Mouse (Mus musculus) testis, adult 2 months (tissue): ENCODE measurements around the gene Tbrg4. TPM values are rescaled to one million over a fixed set of nuclear protein-coding genes. Genes with fewer than 3 reads are reported as not detected.

ENCODE experiments used
- H3K27ac ChIP-seq: fragments of 200-500 bp; 2 replicates; pipeline ENCODE4 v1.5.1; 2012; ENCODE audit warnings: low read depth, low read length; ENCODE audit not compliant: control insufficient read depth, insufficient read depth
- H3K27me3 ChIP-seq: fragments of 200-500 bp; 2 replicates; pipeline ENCODE4 v1.6.1; 2012; ENCODE audit warnings: mild to moderate bottlenecking, low read length, moderate library complexity; ENCODE audit not compliant: control insufficient read depth, insufficient read depth
- H3K36me3 ChIP-seq: fragments of 200-500 bp; 2 replicates; pipeline ENCODE4 v1.6.1; 2012; ENCODE audit warnings: mild to moderate bottlenecking, low read length; ENCODE audit not compliant: control insufficient read depth, insufficient read depth
- H3K4me1 ChIP-seq: fragments of 200-500 bp; 2 replicates; pipeline ENCODE4 v1.6.1; 2012; ENCODE audit warnings: low read length; ENCODE audit not compliant: control insufficient read depth, insufficient read depth
- H3K4me3 ChIP-seq: fragments of 200-500 bp; 2 replicates; pipeline ENCODE4 v1.5.1; 2012; ENCODE audit warnings: low read depth, mild to moderate bottlenecking, low read length, moderate library complexity, mixed read lengths; ENCODE audit not compliant: control insufficient read depth
- CTCF ChIP-seq: fragments of 200-500 bp; IDR thresholded peaks from 2 replicates; pipeline ENCODE4 v1.5.1; 2012; ENCODE audit warnings: low read depth, mild to moderate bottlenecking, inconsistent platforms, low read length, moderate library complexity; ENCODE audit not compliant: control insufficient read depth, insufficient read depth, insufficient replicate concordance
- POLR2A ChIP-seq: fragments of 200-500 bp; IDR thresholded peaks from 2 replicates; pipeline ENCODE4 v1.6.1; 2012; ENCODE audit warnings: low read depth, mild to moderate bottlenecking, inconsistent platforms, low read length, moderate library complexity; ENCODE audit not compliant: control insufficient read depth
- polyA plus RNA-seq: library from polyadenylated mRNA; depleted of rRNA; stranded (reverse); fragments of >200 nt; gene quantifications from 2 replicates; pipeline ENCODE4 v1.2.3, GENCODE M21; 2012

Tbrg4 gene
- polyA plus RNA-seq, 1 experiment = 57.1 TPM

- H3K4me1 ChIP-seq = no peaks in the 10 kb centered on the region
- no peaks in the 10 kb centered on the region for H3K27me3 ChIP-seq
- no peak for TF ChIP-seq POLR2A
- no peak for TF ChIP-seq CTCF
- H3K27ac ChIP-seq = no peak overlapping the region
- H3K36me3 ChIP-seq = no peaks in the 10 kb centered on the region
- no peak overlapping the region for H3K4me3 ChIP-seq
Observed at GRCm38 (mm10) chr11:6636150-6636549, 10.3 kb upstream of the Tbrg4 start.

- no peaks in the 10 kb centered on the region for H3K36me3 ChIP-seq
- H3K4me3 ChIP-seq = no peak overlapping the region
- no peaks in the 10 kb centered on the region for H3K27me3 ChIP-seq
- no peak for TF ChIP-seq CTCF
- no peak for TF ChIP-seq POLR2A
- peaks cover 5% of the 10 kb centered on the region for H3K4me1 ChIP-seq
- H3K27ac ChIP-seq = no peak overlapping the region
Observed at GRCm38 (mm10) chr11:6629655-6630054, 3.8 kb upstream of the Tbrg4 start.

DNA sequence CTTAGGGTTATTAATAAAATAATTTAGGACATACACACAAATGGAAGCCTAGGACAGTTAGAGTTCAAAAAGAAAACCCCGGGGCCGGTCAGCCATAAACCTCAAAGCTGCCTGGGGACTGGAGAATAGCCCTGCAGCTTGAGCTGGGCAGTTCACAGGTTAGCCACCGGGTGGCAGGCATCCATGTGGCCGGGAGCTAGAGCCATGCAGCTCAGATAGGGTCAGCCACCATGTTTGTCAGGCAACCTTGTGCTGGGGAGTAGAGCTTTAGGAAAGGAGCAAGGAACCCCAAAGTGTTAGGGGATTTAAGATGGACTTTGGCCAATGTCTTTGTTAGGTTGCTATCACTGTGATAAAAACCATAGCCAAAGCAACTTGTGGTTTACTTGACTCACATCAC is 2.7 kb upstream of the Tbrg4 start:
- no peak overlapping the region for H3K27ac ChIP-seq
- H3K27me3 ChIP-seq = no peaks in the 10 kb centered on the region
- peaks cover 1% of the 10 kb centered on the region; the same call in 1 of the 2 replicates for H3K36me3 ChIP-seq
- H3K4me1 ChIP-seq = peaks cover 7% of the 10 kb centered on the region
- H3K4me3 ChIP-seq = no peak overlapping the region
- TF ChIP-seq POLR2A (no peak), CTCF (peak; percentile 72; the same call in 1 of the 2 replicates)

DNA sequence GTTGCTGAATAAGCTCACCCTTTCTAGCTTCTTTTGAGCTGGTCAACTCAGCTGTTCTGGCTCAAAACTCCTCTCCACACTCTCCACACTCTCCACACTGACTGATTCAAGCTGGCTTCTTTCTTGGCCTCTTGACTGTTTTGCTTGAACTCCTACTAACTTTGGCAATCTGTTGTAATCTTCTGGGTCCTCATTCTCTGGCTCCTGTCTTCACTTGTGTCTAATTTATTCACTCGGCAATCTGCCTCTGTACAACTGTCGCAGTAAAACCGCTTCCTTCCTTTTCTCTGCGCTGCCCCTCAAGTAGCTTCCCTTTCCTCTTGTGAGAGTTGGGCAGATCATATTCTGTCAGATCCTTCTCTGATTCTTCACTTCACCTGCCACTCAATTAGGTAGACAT is 1.9 kb upstream of the Tbrg4 start:
- no peak for TF ChIP-seq CTCF
- no peak for TF ChIP-seq POLR2A
- H3K4me3 ChIP-seq = no peak overlapping the region
- H3K36me3 ChIP-seq = peaks cover 1% of the 10 kb centered on the region; the same call in 1 of the 2 replicates
- H3K4me1 ChIP-seq = peaks cover 7% of the 10 kb centered on the region
- H3K27me3 ChIP-seq = no peaks in the 10 kb centered on the region
- H3K27ac ChIP-seq = no peak overlapping the region

- H3K4me1 ChIP-seq = peaks cover 7% of the 10 kb centered on the region
- TF ChIP-seq POLR2A (no peak), CTCF (no peak)
- peak overlapping the region; percentile 95 for H3K27ac ChIP-seq
- H3K27me3 ChIP-seq = no peaks in the 10 kb centered on the region
- peak overlapping the region; percentile 99 for H3K4me3 ChIP-seq
- peaks cover 6% of the 10 kb centered on the region for H3K36me3 ChIP-seq
Observed at GRCm38 (mm10) chr11:6626388-6626772, 513 bp upstream of the Tbrg4 start.

DNA sequence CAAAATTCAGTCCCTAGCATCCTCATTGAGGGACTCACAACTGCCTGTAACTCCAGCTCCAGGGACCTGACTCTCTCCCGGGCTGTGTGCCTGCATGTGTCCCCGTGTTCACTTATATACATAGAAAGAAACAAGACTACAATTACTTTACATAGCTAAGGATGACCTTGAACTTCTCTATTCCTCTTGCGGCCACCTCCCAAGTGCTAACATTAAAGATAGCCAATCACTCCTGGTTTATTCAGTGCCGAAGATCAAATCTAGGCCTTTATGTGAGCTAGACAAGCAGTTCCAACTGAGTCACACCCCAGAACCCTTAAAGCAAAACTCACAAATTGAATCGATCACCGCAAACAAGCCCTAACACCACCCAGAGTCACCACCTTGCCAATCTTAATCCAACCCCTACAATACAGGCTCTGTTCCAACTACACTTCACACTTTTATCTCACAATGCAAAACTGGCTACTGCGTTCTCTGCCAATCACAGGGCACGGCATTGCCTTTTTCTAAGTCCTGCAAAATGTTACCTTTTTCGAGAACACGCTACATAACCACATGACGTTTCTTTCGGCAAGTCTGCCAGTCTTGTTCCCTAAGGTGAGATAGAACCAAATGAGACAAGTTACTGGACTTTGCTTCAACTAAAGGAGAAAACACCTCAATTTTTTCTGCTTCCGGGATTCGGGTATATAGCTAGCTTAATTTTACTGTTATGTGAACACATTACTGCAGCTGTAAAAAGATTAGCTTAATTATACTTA is 1.1 kb downstream of the Tbrg4 start:
- no peak for TF ChIP-seq CTCF
- no peak for TF ChIP-seq POLR2A
- H3K27me3 ChIP-seq = no peaks in the 10 kb centered on the region
- peaks cover 7% of the 10 kb centered on the region for H3K4me1 ChIP-seq
- H3K36me3 ChIP-seq = peaks cover 8% of the 10 kb centered on the region
- no peak overlapping the region for H3K27ac ChIP-seq
- peak overlapping the region; percentile 99; the same call in 1 of the 2 replicates for H3K4me3 ChIP-seq

DNA sequence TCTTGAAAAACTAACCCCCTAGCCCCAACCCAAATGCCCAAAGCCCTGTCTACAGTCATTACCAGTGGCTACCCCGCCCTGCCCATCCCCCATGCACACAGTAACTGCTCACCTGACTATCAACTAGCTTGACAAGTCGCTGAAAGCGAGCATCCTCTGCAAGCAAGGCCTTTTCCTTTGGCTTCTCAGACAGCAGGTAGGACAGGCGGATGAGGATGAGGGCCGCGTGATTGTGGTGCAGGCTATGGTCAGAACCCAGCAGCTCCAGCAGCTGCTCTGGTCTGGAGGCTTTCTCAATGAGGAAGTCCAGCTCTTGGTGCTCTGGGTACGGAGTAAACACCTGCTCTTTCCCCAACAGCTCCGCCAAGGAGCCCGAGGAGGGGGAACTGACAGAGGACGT is 2.2 kb downstream of the Tbrg4 start:
- Histone ChIP-seq H3K27me3 (no peaks in the 10 kb centered on the region), H3K27ac (no peak overlapping the region), H3K4me1 (peaks cover 7% of the 10 kb centered on the region), H3K4me3 (no peak overlapping the region), H3K36me3 (peaks cover 9% of the 10 kb centered on the region)
- no peak for TF ChIP-seq CTCF
